Mouse (Mus musculus): ENCODE results near the gene Bace1.

DNA sequence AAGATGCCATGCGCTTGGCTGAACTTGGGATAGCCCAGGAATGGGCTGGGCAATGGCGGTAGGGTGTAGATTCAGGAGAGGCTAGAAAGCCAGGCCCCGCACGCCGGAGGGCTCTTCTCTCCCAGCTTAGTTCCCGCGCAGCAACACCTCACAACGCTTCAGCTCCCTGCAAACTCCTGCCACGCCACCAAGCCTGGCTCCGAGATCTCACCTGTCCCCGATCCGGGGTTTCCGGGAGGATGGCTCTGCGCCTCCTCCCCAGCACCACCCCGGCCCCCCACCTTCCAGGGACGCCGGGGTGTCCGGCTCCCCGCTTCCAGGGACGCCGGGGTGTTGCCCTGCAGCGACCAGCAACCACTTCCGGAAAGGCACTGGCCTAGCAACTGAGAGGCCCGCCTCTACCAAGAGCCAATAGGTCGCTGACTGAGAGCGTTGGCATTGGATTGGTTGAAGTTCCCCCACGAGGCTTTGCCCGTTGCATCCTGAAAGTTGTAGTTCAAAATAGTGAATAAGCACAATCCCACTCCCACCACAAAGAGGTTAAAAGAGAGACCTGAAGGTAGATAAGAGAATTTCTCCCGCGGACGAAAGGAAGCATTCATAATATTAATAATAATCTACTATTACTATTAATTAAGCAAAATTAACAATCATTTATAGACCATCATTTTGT is 10.0 kb upstream of the Bace1 start, which contains the start of gene Cep164:
- TF ChIP-seq CTCF (IDR thresholded peaks at IDR 0.05; ENCODE audit: borderline replicate concordance, insufficient read depth, low read length) = no peak
- no peak; the same call in 1 of the 2 replicates for TF ChIP-seq POLR2A (IDR thresholded peaks at IDR 0.05; ENCODE audit: low read depth, low read length)
